Comparison of ENCODE assay signal across 8 mouse cellular contexts in the genomic region with DNA sequence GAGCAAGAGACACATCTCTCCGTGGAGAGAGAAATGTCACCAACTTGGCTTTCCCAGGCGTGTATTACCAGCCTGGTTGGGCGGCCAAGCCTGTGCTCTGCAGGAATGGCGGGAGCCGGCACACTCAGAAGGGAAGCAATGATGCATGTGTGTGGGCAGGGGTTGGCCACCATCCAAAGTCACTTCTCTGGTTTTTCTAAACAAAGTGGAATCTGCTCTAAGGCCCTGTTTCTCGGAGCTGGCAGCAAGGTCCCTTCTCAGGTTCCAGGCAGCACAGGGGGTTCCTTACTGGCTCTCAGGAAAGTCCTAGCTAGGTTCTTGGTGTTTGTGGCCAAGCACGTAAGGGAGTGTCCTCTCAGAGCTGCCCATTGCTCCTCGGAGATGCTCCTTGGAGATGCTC. TPM values are rescaled to one million over a fixed set of nuclear protein-coding genes. Genes with fewer than 3 reads are reported as not detected.
DNase-seq lines count a peak whose midpoint lies in the region; ATAC-seq and TF ChIP-seq lines count a peak whose summit lies in the region.

No protein-coding gene starts in this region.

- no peak overlapping the region for H3K4me3 ChIP-seq in heart, embryonic 12.5 days
- no peak overlapping the region for H3K4me3 ChIP-seq in lung, postnatal 0 days (ENCODE audit: low read depth, low read length)
- no peak overlapping the region for H3K4me3 ChIP-seq in forebrain, embryonic 15.5 days

- peaks cover 40% of the 10 kb centered on the region for H3K4me1 ChIP-seq in heart, embryonic 12.5 days (replicated peaks)
- 0 out of 2 replicates have a peak, but pooled peaks cover 6% of the 10 kb centered on the region for H3K4me1 ChIP-seq in lung, postnatal 0 days (ENCODE audit: insufficient read depth, low read depth, low read length)
- H3K4me1 ChIP-seq in forebrain, embryonic 15.5 days, result peaks cover 10% of the 10 kb centered on the region; the same call in 1 of the 2 replicates

- H3K27me3 ChIP-seq in heart, embryonic 12.5 days (replicated peaks), result no peaks in the 10 kb centered on the region
- no peaks in the 10 kb centered on the region for H3K27me3 ChIP-seq in lung, postnatal 0 days (replicated peaks; ENCODE audit: insufficient read depth, low read length)
- no peaks in the 10 kb centered on the region for H3K27me3 ChIP-seq in forebrain, embryonic 15.5 days

- H3K36me3 ChIP-seq in heart, embryonic 12.5 days, result no peaks in the 10 kb centered on the region
- no peaks in the 10 kb centered on the region for H3K36me3 ChIP-seq in lung, postnatal 0 days (ENCODE audit: insufficient read depth, low read length)
- H3K36me3 ChIP-seq in forebrain, embryonic 15.5 days, result no peaks in the 10 kb centered on the region

- WGBS in heart, embryonic 12.5 days, result 56% methylated on average over 8 of the region's 8 CpGs
- WGBS in lung, postnatal 0 days, result 35% methylated on average over 8 of the region's 8 CpGs
- 54% methylated on average over 8 of the region's 8 CpGs for WGBS in forebrain, embryonic 15.5 days

- peak; percentile 43 for DNase-seq in heart, postnatal 4 days
- peak; percentile 58 for DNase-seq in adrenal gland, postnatal 14 days
- peak; percentile 28 for DNase-seq in kidney, adult 8-10 months
- DNase-seq in lung, postnatal 0 days (ENCODE audit: low spot score), result peak; percentile 16

- no peaks in the 10 kb centered on the region for H3K9me3 ChIP-seq in heart, embryonic 12.5 days (replicated peaks)
- H3K9me3 ChIP-seq in lung, postnatal 0 days (ENCODE audit: low read length), result no peaks in the 10 kb centered on the region
- H3K9me3 ChIP-seq in forebrain, embryonic 15.5 days, result no peaks in the 10 kb centered on the region

- ATAC-seq in heart, embryonic 12.5 days (ENCODE audit: insufficient number of reproducible peaks, low FRiP score), result no peak
- peak; percentile 26 for ATAC-seq in lung, postnatal 0 days
- ATAC-seq in megakaryocyte-erythroid progenitor cell, adult 5-6 weeks (replicated peaks; ENCODE audit: low FRiP score, low TSS enrichment, poor library complexity, severe bottlenecking), result no peak
- ATAC-seq in forebrain, embryonic 15.5 days (replicated peaks), result no peak
- ATAC-seq in CD4-positive, CD25-positive, alpha-beta regulatory T cell, adult 4 months, result no peak

- H3K4me2 ChIP-seq in heart, embryonic 12.5 days, result no peak overlapping the region
- no peak overlapping the region for H3K4me2 ChIP-seq in lung, postnatal 0 days (replicated peaks; ENCODE audit: low read depth, low read length)
- no peak overlapping the region for H3K4me2 ChIP-seq in forebrain, embryonic 15.5 days (replicated peaks)

- no peak for TF ChIP-seq CTCF in lung, postnatal 0 days (IDR thresholded peaks at IDR 0.05)

- no peak for TF ChIP-seq EP300 in lung, postnatal 0 days (IDR thresholded peaks at IDR 0.05)

- H3K9ac ChIP-seq in heart, embryonic 12.5 days, result no peak overlapping the region
- H3K9ac ChIP-seq in lung, postnatal 0 days (replicated peaks; ENCODE audit: low read depth), result no peak overlapping the region
- no peak overlapping the region for H3K9ac ChIP-seq in forebrain, embryonic 15.5 days (replicated peaks)

- H3K27ac ChIP-seq in heart, embryonic 12.5 days (ENCODE audit: poor library complexity, severe bottlenecking), result no peak overlapping the region
- no peak overlapping the region for H3K27ac ChIP-seq in lung, postnatal 0 days (ENCODE audit: low read length)
- H3K27ac ChIP-seq in forebrain, embryonic 15.5 days (replicated peaks), result no peak overlapping the region

RNA-seq across cellular contexts. Expression of gene Rph3al, which starts 58.2 kb away (rescaled TPM):
- 10 to 100 TPM; 26.2 to 26.7 TPM for total RNA-seq in heart, postnatal 4 days (2021)
- polyA plus RNA-seq in heart, embryonic 12.5 days (2016; fragmentation: Nextera tagmentation; extraction: Ambion mirVana), result 6.2 and 7.1 TPM in 2 replicates
- total RNA-seq in adrenal gland, postnatal 14 days (2021), result 10.7 and 13.1 TPM in 2 replicates
- 10.7 and 11.0 TPM in 2 replicates for polyA plus RNA-seq in lung, postnatal 0 days (2015; fragmentation: Nextera tagmentation; extraction: Ambion mirVana)
- total RNA-seq in megakaryocyte-erythroid progenitor cell, adult 5-6 weeks (2014; fragmentation: Nextera tagmentation), result 7.2 and 8.3 TPM in 2 replicates
- 1.1 and 2.7 TPM in 2 replicates for total RNA-seq in megakaryocyte-erythroid progenitor cell, adult 5-6 weeks (2017)
- 1.1 and 1.5 TPM in 2 replicates for polyA plus RNA-seq in forebrain, embryonic 15.5 days (2015; fragmentation: Nextera tagmentation; extraction: Ambion mirVana)
- 1 to 10 TPM; 6.3 to 7.9 TPM for polyA plus RNA-seq in CD4-positive, CD25-positive, alpha-beta regulatory T cell, adult 4 months (2017; shearing (Covaris generic))
